Mouse (Mus musculus): ENCODE data around the gene Gm13285. TPM values are rescaled to one million over a fixed set of nuclear protein-coding genes. Genes with fewer than 3 reads are reported as not detected.

Gm13285 gene
- total RNA-seq, 1 experiment from 2014 or later, result not detected

Other genes with a start within 250 kb of the Gm13285 start
- gene Ifna15, start 241.4 kb upstream of the Gm13285 start, total RNA-seq (2017), result not detected in 3 replicates
- not detected in 3 replicates for gene Ifna14, start 227.9 kb upstream of the Gm13285 start, total RNA-seq (2017)
- not detected in 3 replicates for gene Ifna9, start 207.3 kb upstream of the Gm13285 start, total RNA-seq (2017)
- gene Ifna12, start 196.3 kb upstream of the Gm13285 start, total RNA-seq (2017), result not detected in 3 replicates
- not detected in 3 replicates for gene C87499, start 165.3 kb upstream of the Gm13285 start, total RNA-seq (2017)
- gene Ifna13, start 155.2 kb upstream of the Gm13285 start, total RNA-seq (2017), result not detected in 3 replicates
- gene Ifna16, start 122.7 kb upstream of the Gm13285 start, total RNA-seq (2017), result not detected in 3 replicates
- not detected in 3 replicates for gene Ifna2, start 115.8 kb upstream of the Gm13285 start, total RNA-seq (2017)
- 0.43 TPM in 1 of 3 replicates, not detected in the others for gene Ifnab, start 108.3 kb upstream of the Gm13285 start, total RNA-seq (2017)
- gene Gm26566, start 77.9 kb upstream of the Gm13285 start, total RNA-seq (2017), result 0.49 to 2.0 TPM in 2 of 3 replicates, not detected in the other
- gene Klhl9, start 77.2 kb upstream of the Gm13285 start, total RNA-seq (2017), result 43.5 to 56.6 TPM (median 49.0 TPM) in 3 replicates
- gene Gm13271, start 44.8 kb upstream of the Gm13285 start, total RNA-seq (2017), result not detected in 3 replicates
- not detected in 3 replicates for gene Gm13283, start 39.5 kb upstream of the Gm13285 start, total RNA-seq (2017)
- not detected in 3 replicates for gene Gm13290, start 25.8 kb upstream of the Gm13285 start, total RNA-seq (2017)
- gene Gm13289, start 22.7 kb upstream of the Gm13285 start, total RNA-seq (2017), result not detected in 3 replicates
- gene Gm13272, start 19.8 kb upstream of the Gm13285 start, total RNA-seq (2017), result not detected in 3 replicates
- gene Ifnz, start 17.5 kb upstream of the Gm13285 start, total RNA-seq (2017), result not detected in 3 replicates
- gene Gm13276, start 14.0 kb upstream of the Gm13285 start, total RNA-seq (2017), result not detected in 3 replicates
- gene Gm13277, start 11.0 kb upstream of the Gm13285 start, total RNA-seq (2017), result not detected in 3 replicates
- gene Gm13278, start 8.1 kb upstream of the Gm13285 start, total RNA-seq (2017), result not detected in 3 replicates
- not detected in 3 replicates for gene Gm13275, start 5.2 kb upstream of the Gm13285 start, total RNA-seq (2017)
- not detected in 3 replicates for gene Gm13279, start 2.3 kb upstream of the Gm13285 start, total RNA-seq (2017)
- not detected in 3 replicates for gene Gm13287, start 3.6 kb downstream of the Gm13285 start, total RNA-seq (2017)
- 0.29 TPM in 1 of 3 replicates, not detected in the others for gene Gm13288, start 5.9 kb downstream of the Gm13285 start, total RNA-seq (2017)
- not detected in 3 replicates for gene Ifna7, start 16.6 kb downstream of the Gm13285 start, total RNA-seq (2017)
- not detected in 3 replicates for gene Ifna11, start 20.3 kb downstream of the Gm13285 start, total RNA-seq (2017)
- gene Ifna6, start 27.8 kb downstream of the Gm13285 start, total RNA-seq (2017), result not detected in 3 replicates
- gene Ifna5, start 35.9 kb downstream of the Gm13285 start, total RNA-seq (2017), result not detected in 3 replicates
- not detected in 3 replicates for gene Ifna4, start 42.2 kb downstream of the Gm13285 start, total RNA-seq (2017)
- gene Ifna1, start 50.4 kb downstream of the Gm13285 start, total RNA-seq (2017), result not detected in 3 replicates
- gene Ifne, start 80.5 kb downstream of the Gm13285 start, total RNA-seq (2017), result not detected in 3 replicates

Measured in monocyte, adult 5-6 weeks (primary cell).